Mouse (Mus musculus): ENCODE measurements around the gene Olfr1056.

GRCm38 (mm10) chr2:86335333-86335732 is 26.9 kb downstream of the Olfr1056 start, which contains the start of gene Olfr1054:
- TF ChIP-seq CTCF (IDR thresholded peaks at IDR 0.05; ENCODE audit: borderline replicate concordance, insufficient read depth, low read depth, low read length) (no peak), POLR2A (IDR thresholded peaks at IDR 0.05; ENCODE audit: borderline replicate concordance, insufficient read depth, low read length) (no peak)

Data from cerebellum, adult 2 months (tissue).